Mouse (Mus musculus): Measurements from ENCODE around the gene Natd1. TPM values are rescaled to one million over a fixed set of nuclear protein-coding genes. Genes with fewer than 3 reads are reported as not detected.

The Natd1 gene
- polyA plus RNA-seq, 1 experiment, result 9.1 TPM

DNA sequence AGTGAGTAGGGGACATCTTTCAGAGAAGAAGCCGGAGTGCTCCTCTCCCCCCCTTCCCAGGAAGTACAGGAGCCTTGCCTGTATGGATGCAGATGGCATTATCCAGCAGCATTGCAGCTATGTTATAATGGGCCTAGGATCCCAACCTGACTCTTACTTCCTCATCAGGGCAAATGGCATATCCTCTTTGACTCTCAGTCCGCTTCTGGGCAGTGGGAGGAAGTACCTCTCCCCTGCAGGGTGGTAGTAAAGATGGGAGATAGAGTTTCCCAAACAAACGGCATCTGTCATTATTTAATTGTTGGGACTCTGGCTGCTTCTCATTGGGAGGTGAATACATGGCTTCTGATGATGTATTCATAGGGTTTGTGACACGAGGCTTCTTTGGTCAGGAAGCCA, 21.4 kb upstream of the Natd1 start:
- H3K4me1 ChIP-seq (ENCODE audit: control insufficient read depth, insufficient read depth, low read length), result peaks cover 13% of the 10 kb centered on the region
- peak overlapping the region; percentile 44 for H3K4me3 ChIP-seq (replicated peaks; ENCODE audit: control insufficient read depth, low read depth, low read length)
- peak overlapping the region; percentile 86 for H3K27ac ChIP-seq (ENCODE audit: control insufficient read depth, insufficient read depth, low read depth, low read length, poor library complexity)
- TF ChIP-seq CTCF (IDR thresholded peaks at IDR 0.05; ENCODE audit: control insufficient read depth, insufficient read depth, low read length), result no peak
- TF ChIP-seq POLR2A (IDR thresholded peaks at IDR 0.05; ENCODE audit: borderline replicate concordance, control insufficient read depth, low read depth, low read length), result no peak
- WGBS, result 19% methylated on average over 4 of the region's 4 CpGs

DNA sequence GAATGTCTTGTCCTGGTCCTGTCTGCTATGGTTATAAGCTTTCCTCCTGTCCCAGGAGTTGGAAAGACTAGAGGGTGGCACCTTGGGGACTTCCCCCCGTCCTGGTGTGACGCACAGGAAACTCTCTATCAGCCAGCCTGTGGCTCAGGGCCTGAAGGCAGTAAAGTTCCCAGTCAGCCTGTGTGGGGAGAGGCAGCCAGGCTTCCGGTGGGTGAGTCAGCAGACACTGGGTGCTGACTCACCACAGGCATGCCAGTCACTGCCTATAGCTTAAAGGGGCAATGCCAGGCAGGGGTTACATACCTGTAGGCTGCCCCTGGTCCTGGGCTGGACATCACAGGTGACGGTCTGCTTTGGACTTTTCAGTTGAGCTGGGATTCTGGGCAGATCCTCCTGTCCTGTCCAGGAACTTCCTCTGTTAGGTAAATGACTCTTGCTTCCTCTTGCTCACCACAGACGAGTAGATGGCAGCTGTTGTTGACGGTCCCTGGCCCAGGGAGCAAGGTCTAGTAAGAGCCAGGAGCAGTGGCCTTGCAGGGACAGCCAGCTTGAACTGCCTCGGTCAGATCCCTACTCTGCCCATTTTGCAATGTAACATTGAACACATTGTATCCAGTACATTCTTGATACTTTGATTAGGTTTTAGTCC, 20.9 kb upstream of the Natd1 start:
- WGBS, result 4% methylated on average over 7 of the region's 7 CpGs
- TF ChIP-seq POLR2A (IDR thresholded peaks at IDR 0.05; ENCODE audit: borderline replicate concordance, control insufficient read depth, low read depth, low read length) (no peak; the same call in 1 of the 2 replicates), CTCF (IDR thresholded peaks at IDR 0.05; ENCODE audit: control insufficient read depth, insufficient read depth, low read length) (no peak)

DNA sequence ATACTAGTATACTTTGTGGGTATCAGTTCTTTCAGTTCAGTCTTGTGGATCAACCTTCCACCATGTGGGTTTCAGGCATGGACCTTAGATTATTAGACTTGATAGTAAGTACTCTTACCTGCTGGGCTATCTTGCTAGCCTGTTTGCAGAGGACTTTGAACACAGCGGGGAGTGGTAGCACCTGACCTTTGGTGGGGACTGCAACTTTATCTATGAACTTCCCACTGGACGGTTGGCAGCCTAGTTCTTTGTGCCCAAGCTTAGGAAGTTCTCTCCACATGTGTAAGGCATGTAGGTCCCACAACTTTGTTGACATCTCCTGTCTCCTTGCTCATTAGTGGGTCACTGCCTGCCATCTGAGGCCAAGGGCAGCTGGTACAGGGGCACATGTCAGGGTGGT, 20.2 kb upstream of the Natd1 start:
- Histone ChIP-seq H3K4me3 (replicated peaks; ENCODE audit: control insufficient read depth, low read depth, low read length) (peak overlapping the region; percentile 25), H3K27ac (ENCODE audit: control insufficient read depth, insufficient read depth, low read depth, low read length, poor library complexity) (peak overlapping the region; percentile 86), H3K4me1 (ENCODE audit: control insufficient read depth, insufficient read depth, low read length) (peaks cover 13% of the 10 kb centered on the region)
- TF ChIP-seq POLR2A (IDR thresholded peaks at IDR 0.05; ENCODE audit: borderline replicate concordance, control insufficient read depth, low read depth, low read length) (no peak), CTCF (IDR thresholded peaks at IDR 0.05; ENCODE audit: control insufficient read depth, insufficient read depth, low read length) (no peak; the same call in 1 of the 2 replicates)
- WGBS, result 45% methylated on average over 2 of the region's 2 CpGs

More for the DNA sequence above, 20.9 kb upstream of the Natd1 start:
- Histone ChIP-seq H3K4me1 (ENCODE audit: control insufficient read depth, insufficient read depth, low read length) (peaks cover 13% of the 10 kb centered on the region), H3K4me3 (replicated peaks; ENCODE audit: control insufficient read depth, low read depth, low read length) (peak overlapping the region; percentile 44), H3K27ac (ENCODE audit: control insufficient read depth, insufficient read depth, low read depth, low read length, poor library complexity) (peak overlapping the region; percentile 86)

DNA sequence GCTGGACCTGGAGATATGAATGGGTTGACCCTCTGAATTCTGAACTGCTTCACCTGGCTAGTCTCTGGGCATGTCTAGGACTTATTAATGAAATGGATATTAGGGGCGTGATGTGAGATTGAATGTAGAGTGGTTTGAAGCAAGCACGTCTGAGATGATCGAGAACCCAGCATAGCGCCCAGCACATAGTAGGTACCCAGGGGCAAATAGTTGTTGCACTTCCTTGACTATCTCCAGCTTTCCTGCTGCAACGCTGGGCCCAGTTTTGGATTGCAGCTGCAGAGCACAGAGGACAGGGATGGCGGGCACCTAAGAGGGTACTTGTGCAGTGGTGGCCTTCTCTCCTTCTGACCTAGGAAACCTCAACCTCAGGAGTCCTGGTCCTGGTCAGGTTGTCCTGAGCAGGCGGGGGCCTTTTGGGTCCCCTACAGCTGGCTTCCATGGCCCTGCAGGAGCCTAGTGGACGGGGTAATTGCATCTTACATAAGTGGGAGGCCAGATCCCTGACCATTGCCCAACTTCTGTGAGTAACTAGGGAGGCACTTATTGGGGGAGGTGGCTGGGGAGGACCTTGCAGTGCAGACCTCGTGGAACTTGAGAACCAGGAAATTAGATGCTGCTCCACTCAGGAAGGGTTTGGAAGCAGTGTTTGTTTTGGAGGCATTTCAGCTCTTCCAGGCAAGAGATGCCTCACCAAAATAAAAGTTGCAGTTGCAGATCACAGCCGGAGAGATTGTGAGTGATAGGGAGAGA, 18.8 kb upstream of the Natd1 start:
- WGBS, result 62% methylated on average over 10 of the region's 10 CpGs
- no peak for TF ChIP-seq POLR2A (IDR thresholded peaks at IDR 0.05; ENCODE audit: borderline replicate concordance, control insufficient read depth, low read depth, low read length)
- no peak for TF ChIP-seq CTCF (IDR thresholded peaks at IDR 0.05; ENCODE audit: control insufficient read depth, insufficient read depth, low read length)
- Histone ChIP-seq H3K4me3 (replicated peaks; ENCODE audit: control insufficient read depth, low read depth, low read length) (peak overlapping the region; percentile 81), H3K4me1 (ENCODE audit: control insufficient read depth, insufficient read depth, low read length) (peaks cover 13% of the 10 kb centered on the region), H3K27ac (ENCODE audit: control insufficient read depth, insufficient read depth, low read depth, low read length, poor library complexity) (peak overlapping the region; percentile 17)

DNA sequence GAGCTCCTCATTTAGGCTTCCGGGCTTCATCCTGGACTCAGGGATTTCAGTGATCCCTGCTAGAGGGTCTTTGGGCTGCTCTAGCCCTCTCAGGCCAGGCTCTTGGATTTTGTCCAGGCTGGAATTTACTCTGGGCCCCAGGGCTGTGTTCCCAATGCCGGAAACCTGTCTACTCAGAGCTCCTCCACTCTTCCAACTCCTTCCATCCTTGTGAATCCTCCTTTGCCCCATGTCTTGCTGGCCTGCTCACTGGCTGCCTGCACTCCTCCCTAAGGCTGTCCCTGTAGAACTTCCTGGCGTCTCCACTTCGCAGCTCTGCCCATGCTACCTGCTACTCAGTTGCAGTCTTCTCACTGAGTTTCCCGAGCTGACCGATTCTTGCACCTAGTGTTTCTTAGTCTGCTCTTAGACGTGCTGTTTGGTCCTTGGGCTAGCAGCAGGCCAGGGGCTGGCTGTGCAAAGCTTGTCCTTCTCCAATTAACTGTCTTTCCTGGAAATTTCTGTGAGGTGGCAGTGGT, 18.0 kb upstream of the Natd1 start:
- TF ChIP-seq CTCF (IDR thresholded peaks at IDR 0.05; ENCODE audit: control insufficient read depth, insufficient read depth, low read length) (no peak), POLR2A (IDR thresholded peaks at IDR 0.05; ENCODE audit: borderline replicate concordance, control insufficient read depth, low read depth, low read length) (no peak)
- peak overlapping the region; percentile 81 for H3K4me3 ChIP-seq (replicated peaks; ENCODE audit: control insufficient read depth, low read depth, low read length)
- H3K4me1 ChIP-seq (ENCODE audit: control insufficient read depth, insufficient read depth, low read length), result peaks cover 13% of the 10 kb centered on the region
- WGBS, result 2% methylated on average over 7 of the region's 7 CpGs
- peak overlapping the region; percentile 88 for H3K27ac ChIP-seq (ENCODE audit: control insufficient read depth, insufficient read depth, low read depth, low read length, poor library complexity)

DNA sequence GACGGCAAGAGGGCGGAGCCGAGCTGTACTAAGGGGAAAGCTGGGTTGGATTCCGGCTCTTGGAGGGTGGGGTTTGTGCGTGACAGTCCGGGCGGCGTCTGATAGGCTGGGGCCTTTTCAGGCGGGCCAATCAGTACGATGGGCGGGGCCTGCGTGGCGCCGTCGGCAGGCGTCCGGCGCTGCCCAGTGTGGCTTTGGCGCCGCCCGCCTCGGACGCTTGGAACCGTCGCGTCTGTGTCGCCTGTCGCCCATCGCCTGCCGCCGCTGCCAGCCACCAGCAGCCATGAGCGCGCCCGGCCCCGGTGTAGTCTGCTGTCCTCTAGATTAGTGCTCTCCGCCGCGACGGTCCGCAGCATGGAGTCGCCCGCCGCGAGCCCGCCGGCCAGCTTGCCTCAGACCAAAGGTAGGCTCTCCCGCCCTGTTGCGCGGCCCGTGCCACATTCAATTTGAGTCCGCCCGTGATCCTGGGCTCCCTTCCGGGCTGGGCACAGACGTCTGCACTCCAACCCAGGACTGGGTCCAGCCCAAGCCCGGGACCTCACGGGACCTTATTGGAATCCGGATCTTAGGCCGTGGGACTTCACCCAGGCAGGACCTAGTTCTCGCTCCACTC, 17.4 kb upstream of the Natd1 start, which contains the start of gene Map2k3:
Gene Map2k3, plus strand, starts transcription at position 165 of the 613 bp plus-strand sequence.
- TF ChIP-seq POLR2A (IDR thresholded peaks at IDR 0.05; ENCODE audit: borderline replicate concordance, control insufficient read depth, low read depth, low read length), result peak; percentile 98
- no peak for TF ChIP-seq CTCF (IDR thresholded peaks at IDR 0.05; ENCODE audit: control insufficient read depth, insufficient read depth, low read length)
- under 1% methylated on average over 59 of the region's 59 CpGs for WGBS
- Histone ChIP-seq H3K4me1 (ENCODE audit: control insufficient read depth, insufficient read depth, low read length) (peaks cover 13% of the 10 kb centered on the region), H3K27ac (ENCODE audit: control insufficient read depth, insufficient read depth, low read depth, low read length, poor library complexity) (peak within 1 kb of the TSS; percentile 88), H3K4me3 (replicated peaks; ENCODE audit: control insufficient read depth, low read depth, low read length) (peak within 1 kb of the TSS; percentile 81)

DNA sequence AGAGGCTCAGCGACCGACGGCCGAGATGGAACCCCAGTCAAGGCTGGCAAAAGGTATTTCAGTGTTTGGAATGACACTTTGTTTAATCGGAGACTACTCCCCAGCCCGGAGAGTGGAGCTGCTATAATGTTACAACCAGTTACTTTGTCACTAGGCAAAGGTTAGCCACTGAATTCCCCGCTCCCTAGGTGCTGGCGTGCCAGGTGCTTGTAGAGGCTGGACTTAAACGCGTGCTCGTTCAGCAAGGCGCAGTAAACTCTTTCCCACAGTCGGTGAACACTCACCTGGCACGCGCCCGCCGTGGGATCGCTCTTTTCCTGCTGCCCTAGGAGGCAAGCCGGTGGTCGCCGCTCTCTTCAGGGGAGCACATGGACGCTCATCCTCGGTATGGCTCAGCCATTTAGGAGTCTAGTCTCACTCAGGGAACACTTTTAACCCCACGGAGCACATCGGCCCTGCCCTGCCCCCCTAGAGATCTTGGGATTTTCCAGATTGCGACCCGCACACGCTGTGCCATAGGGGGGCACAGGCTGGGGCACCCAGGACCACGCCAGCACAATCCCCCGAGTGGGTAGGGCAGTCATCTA, 16.8 kb upstream of the Natd1 start:
- TF ChIP-seq CTCF (IDR thresholded peaks at IDR 0.05; ENCODE audit: control insufficient read depth, insufficient read depth, low read length) (no peak), POLR2A (IDR thresholded peaks at IDR 0.05; ENCODE audit: borderline replicate concordance, control insufficient read depth, low read depth, low read length) (no peak)
- H3K4me1 ChIP-seq (ENCODE audit: control insufficient read depth, insufficient read depth, low read length), result peaks cover 10% of the 10 kb centered on the region
- WGBS, result 4% methylated on average over 30 of the region's 30 CpGs
- H3K4me3 ChIP-seq (replicated peaks; ENCODE audit: control insufficient read depth, low read depth, low read length), result peak overlapping the region; percentile 67
- H3K27ac ChIP-seq (ENCODE audit: control insufficient read depth, insufficient read depth, low read depth, low read length, poor library complexity), result 0 out of 2 replicates have a peak overlapping the region, but pooled peaks have one; percentile 9

Data from bone marrow, adult 2 months (tissue).